Mouse (Mus musculus) G1E (cell line): ENCODE data around the gene Cox20.

Source experiments
- CTCF ChIP-seq: IDR thresholded peaks from 2 replicates; pipeline ENCODE4 v1.5.1; 2012; ENCODE audit warnings: low read depth, low read length, inconsistent platforms, mixed read lengths
- GATA1 ChIP-seq: IDR thresholded peaks from 2 replicates; pipeline ENCODE4 v1.6.1; 2012; ENCODE audit warnings: borderline replicate concordance, low read length, inconsistent platforms, mixed read lengths
- POLR2AphosphoS5 ChIP-seq: IDR thresholded peaks from 2 replicates; pipeline ENCODE4 v1.6.1; 2012; ENCODE audit warnings: low read depth, low read length, inconsistent platforms; ENCODE audit not compliant: insufficient replicate concordance
- TAL1 ChIP-seq: conservative IDR thresholded peaks from 2 replicates; pipeline ENCODE4 v1.6.1; 2012; ENCODE audit warnings: low read depth, low read length, inconsistent platforms, mixed read lengths

- no peak for TF ChIP-seq CTCF
- no peak for TF ChIP-seq TAL1
- no peak for TF ChIP-seq GATA1
- TF ChIP-seq POLR2AphosphoS5, result no peak
Measured at GRCm38 (mm10) chr1:178313039-178313597, 5.8 kb upstream of the Cox20 start.
